Mouse (Mus musculus): ENCODE measurements around the gene Tmem206. TPM values are rescaled to one million over a fixed set of nuclear protein-coding genes. Genes with fewer than 3 reads are reported as not detected.
A peak's percentile ranks its signal among the peaks of the same experiment; 100 is the strongest.

Gene Tmem206
- 36.3 and 36.9 TPM in 2 replicates for polyA plus RNA-seq (2015; fragmentation: Nextera tagmentation; extraction: Ambion mirVana)

DNA sequence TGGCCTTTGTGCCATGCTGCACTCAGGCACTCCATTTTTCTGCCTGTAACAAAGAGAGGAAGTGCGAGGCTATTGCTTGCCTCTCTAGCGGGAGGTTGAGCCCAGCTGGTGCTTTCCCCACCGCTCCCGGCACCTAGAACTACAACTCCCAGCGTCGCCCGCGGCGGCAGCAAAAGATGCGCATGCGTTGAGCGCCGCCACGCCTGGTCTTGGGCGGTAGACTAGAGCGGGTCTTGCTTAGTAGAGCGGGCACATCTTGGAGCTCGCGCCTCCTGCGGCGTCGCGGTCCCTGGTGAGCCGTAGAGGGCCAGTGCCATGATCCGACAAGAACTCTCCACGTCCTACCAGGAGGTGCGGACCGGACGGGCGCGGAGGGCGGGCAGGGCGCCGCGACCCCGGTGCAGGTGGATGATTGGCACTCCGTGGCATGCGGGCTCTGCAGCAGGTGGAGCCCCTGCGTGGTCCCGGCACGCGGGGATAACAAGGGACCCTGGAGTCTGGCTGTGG is at the start of gene Tmem206:
TSS of gene Tmem206 (plus strand) at position 187 of the 507 bp plus-strand sequence.
- Histone ChIP-seq H3K27me3 (no peaks in the 10 kb centered on the region), H3K36me3 (peaks cover 10% of the 10 kb centered on the region; the same call in 1 of the 2 replicates), H3K9me3 (no peaks in the 10 kb centered on the region), H3K4me3 (peak within 1 kb of the TSS; percentile 77), H3K9ac (peak within 1 kb of the TSS; percentile 86), H3K4me2 (peak within 1 kb of the TSS; percentile 69), H3K4me1 (replicated peaks) (peaks cover 32% of the 10 kb centered on the region), H3K27ac (replicated peaks) (peak within 1 kb of the TSS; percentile 89)
- WGBS: under 1% methylated on average over 42 of the region's 42 CpGs
- ATAC-seq (ENCODE audit: low read depth): peak; percentile 96

DNA sequence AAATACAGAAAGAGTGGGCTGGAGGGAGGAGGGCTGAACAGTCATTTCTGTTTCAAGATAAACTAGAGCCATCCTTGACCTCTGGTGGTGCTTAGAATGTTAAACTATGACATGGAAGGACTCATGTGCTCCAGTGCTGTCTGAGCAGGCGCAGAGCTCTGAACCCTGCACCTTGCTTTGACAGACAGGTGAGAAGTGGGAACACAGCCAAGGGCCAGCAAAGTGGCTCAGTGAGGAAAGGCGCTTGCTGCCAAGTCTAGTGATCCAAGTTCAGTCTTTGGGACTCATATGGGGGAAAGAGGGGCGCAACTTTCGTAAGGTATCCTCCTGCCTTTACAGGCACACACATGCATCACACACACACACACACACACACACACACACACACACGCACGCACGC is 49.5 kb upstream of the Tmem206 start:
- H3K4me3 ChIP-seq: no peak overlapping the region
- no peaks in the 10 kb centered on the region for H3K36me3 ChIP-seq
- ATAC-seq (ENCODE audit: low read depth): no peak
- 83% methylated on average over 7 of the region's 7 CpGs for WGBS
- no peak overlapping the region for H3K27ac ChIP-seq (replicated peaks)
- no peaks in the 10 kb centered on the region for H3K4me1 ChIP-seq (replicated peaks)
- no peaks in the 10 kb centered on the region for H3K9me3 ChIP-seq
- H3K4me2 ChIP-seq: no peak overlapping the region
- no peaks in the 10 kb centered on the region for H3K27me3 ChIP-seq
- no peak overlapping the region for H3K9ac ChIP-seq

DNA sequence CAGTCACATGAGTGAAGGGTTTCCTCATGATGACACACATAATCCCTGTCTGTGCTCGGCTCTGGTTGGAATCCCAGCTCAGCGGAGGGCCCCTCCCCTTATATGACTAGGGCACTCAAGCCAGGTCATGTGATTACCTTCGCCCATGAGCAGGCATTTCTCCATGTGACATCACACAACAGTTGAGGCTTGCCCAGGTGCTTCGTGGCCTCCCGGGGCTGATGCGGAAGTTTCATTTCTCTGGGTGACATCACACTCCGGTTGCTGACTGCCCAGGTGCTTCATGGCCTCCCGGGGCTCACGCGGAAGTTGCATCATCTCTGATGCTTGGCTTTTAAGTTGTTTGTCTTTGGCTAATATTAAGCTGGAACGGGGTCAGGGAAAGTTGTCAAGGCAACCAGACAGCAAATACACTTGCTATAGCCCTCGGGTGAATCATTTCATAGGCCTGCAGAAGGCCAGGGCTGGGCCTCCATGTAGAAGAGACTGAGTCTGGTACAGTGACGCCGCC is 48.1 kb upstream of the Tmem206 start:
- no peaks in the 10 kb centered on the region for H3K27me3 ChIP-seq
- no peak overlapping the region for H3K27ac ChIP-seq (replicated peaks)
- H3K9me3 ChIP-seq: no peaks in the 10 kb centered on the region
- H3K4me1 ChIP-seq (replicated peaks): no peaks in the 10 kb centered on the region
- H3K4me2 ChIP-seq: no peak overlapping the region
- H3K36me3 ChIP-seq: no peaks in the 10 kb centered on the region
- no peak overlapping the region for H3K9ac ChIP-seq
- H3K4me3 ChIP-seq: no peak overlapping the region
- 80% methylated on average over 14 of the region's 14 CpGs for WGBS
- ATAC-seq (ENCODE audit: low read depth): no peak

DNA sequence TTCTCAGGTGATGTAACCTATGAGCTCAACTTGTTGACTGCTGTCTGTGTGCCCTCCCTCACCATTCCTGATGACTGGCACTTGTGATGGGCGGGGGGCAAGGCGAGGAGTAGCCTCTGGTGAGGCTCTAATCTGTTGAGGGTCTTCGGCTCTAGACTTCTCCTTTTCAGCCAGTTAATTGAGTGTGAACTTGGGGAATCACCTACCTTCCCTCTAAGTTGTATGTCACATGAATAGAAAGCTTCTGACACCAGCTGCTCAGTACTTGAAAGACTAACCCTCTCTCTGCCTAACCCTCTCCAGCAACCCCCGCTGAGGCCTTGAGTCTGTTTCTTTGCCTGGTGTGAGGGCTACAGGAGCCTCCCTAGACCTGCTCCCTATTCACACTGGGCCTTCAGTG is 47.4 kb upstream of the Tmem206 start:
- Histone ChIP-seq H3K9me3 (no peaks in the 10 kb centered on the region), H3K4me2 (no peak overlapping the region), H3K4me1 (replicated peaks) (no peaks in the 10 kb centered on the region), H3K4me3 (no peak overlapping the region), H3K36me3 (no peaks in the 10 kb centered on the region), H3K9ac (no peak overlapping the region), H3K27ac (replicated peaks) (no peak overlapping the region), H3K27me3 (no peaks in the 10 kb centered on the region)
- no peak for ATAC-seq (ENCODE audit: low read depth)
- WGBS: 87% methylated on average over 4 of the region's 4 CpGs

DNA sequence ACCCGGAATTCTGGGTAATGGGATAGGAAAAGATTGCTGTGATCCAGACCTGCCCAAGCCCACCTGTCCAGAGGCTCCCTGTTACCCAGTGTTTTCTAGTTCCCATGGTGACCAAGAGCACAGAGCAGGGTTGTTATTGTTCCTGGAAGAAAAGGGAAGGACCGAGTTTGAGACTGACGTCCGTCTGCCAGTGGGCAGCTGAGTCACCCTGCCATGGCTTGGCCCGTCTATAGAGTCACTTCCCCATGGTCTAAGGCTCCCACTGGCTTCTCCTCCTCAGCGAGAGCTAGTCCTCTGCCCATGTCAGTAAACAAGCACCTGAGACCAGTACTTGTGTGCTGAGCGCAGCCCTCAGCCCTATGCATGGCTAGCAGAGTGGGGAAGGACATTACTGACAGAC is 44.5 kb upstream of the Tmem206 start:
- ATAC-seq (ENCODE audit: low read depth): no peak
- no peaks in the 10 kb centered on the region for H3K4me1 ChIP-seq (replicated peaks)

DNA sequence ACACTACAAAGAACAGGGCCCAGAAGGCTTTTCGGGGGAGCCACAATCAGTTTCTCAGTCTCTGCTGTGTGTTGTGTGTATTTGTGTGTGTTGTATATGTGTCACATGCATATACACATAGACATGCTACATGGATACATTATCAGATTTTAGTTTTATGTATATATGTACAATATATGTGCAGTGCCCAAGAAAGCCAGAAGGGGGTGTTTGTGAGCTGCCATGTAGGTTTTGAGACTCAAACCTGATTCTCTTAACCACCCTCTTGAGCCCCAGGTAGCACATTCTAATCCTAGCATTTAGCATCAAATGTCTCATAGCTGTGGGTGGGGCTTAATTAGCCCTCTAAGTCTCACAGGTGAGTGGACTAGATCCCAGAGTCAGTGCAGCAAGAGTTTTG is 43.4 kb upstream of the Tmem206 start:
- Histone ChIP-seq H3K4me2 (no peak overlapping the region), H3K9me3 (no peaks in the 10 kb centered on the region), H3K9ac (no peak overlapping the region), H3K4me1 (replicated peaks) (no peaks in the 10 kb centered on the region), H3K4me3 (no peak overlapping the region), H3K27ac (replicated peaks) (no peak overlapping the region), H3K36me3 (no peaks in the 10 kb centered on the region), H3K27me3 (no peaks in the 10 kb centered on the region)
- no peak for ATAC-seq (ENCODE audit: low read depth)
- WGBS: 96% methylated on average over 1 of the region's 1 CpGs

More for the DNA sequence above, 44.5 kb upstream of the Tmem206 start:
- no peaks in the 10 kb centered on the region for H3K9me3 ChIP-seq
- H3K4me2 ChIP-seq: no peak overlapping the region
- H3K4me3 ChIP-seq: no peak overlapping the region
- no peak overlapping the region for H3K27ac ChIP-seq (replicated peaks)
- H3K36me3 ChIP-seq: no peaks in the 10 kb centered on the region
- no peak overlapping the region for H3K9ac ChIP-seq
- 72% methylated on average over 7 of the region's 7 CpGs for WGBS
- no peaks in the 10 kb centered on the region for H3K27me3 ChIP-seq

DNA sequence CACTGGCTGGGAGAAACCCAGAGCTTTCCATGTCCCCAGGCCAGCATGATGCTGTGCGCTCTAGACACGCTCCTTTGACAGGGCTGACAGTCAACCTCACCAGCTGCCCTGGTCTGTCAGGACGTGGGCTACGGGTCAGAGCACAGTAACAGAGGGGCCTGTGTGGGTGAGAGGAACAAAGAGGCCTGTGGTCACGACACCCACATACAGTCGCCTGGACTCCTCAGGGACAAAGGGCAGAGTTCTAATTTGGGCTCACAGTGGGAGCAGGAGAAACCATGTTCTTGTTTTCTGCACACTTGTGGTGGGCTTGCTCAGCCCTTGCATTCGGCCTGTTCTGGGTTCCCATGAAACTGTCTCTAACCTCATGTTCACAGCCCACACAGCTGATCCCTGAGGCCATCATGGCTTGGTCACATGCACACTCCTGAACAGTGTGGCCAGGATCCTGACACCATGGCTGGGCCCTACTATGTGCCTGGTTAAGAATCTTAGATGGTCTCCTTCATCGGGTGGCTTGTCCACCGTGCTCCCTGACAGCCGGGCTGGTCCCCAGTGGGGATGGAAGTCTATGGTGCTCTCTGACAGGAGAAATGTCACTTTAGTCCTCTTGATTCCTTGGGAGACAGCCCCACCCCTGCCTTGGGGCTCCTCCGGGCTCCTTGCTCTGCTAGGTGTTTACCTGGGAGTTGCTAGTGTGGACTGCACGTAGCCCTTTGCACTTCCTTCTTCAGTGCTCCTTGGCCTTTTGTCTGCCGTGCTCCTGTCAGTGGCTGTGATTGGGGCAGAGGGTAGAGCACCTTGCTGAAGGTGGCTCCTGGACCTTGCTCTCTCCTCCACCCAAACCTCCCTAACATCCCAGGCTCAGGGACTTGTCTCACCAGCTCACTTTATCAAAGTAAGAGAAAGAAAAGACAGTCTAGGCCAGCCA is 42.3 kb upstream of the Tmem206 start:
- Histone ChIP-seq H3K27me3 (no peaks in the 10 kb centered on the region), H3K4me2 (no peak overlapping the region), H3K36me3 (no peaks in the 10 kb centered on the region), H3K9me3 (no peaks in the 10 kb centered on the region), H3K4me1 (replicated peaks) (no peaks in the 10 kb centered on the region), H3K27ac (replicated peaks) (no peak overlapping the region), H3K9ac (no peak overlapping the region), H3K4me3 (no peak overlapping the region)
- 78% methylated on average over 13 of the region's 13 CpGs for WGBS
- no peak for ATAC-seq (ENCODE audit: low read depth)

DNA sequence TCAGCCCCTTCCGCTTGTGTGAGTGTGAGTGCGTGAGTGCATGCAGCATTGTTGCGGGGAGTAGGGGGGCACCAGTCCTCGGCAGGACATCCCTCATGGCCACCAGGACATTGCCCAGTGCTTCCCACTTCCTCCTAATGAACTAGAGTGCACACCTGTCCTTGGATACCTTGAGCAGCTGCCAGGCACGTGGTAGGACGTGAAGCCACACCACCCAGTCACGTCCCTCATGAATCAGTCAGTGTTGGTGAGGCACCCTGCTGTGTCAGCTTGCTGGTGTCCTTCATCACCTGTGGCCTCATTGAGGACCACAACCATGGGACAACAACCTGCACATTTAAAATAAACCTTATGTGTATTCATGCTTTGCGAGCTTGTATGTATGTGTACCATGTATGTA is 41.2 kb upstream of the Tmem206 start:
- Histone ChIP-seq H3K36me3 (no peaks in the 10 kb centered on the region), H3K9ac (no peak overlapping the region), H3K4me3 (no peak overlapping the region), H3K9me3 (no peaks in the 10 kb centered on the region), H3K4me2 (no peak overlapping the region), H3K4me1 (replicated peaks) (no peaks in the 10 kb centered on the region), H3K27ac (replicated peaks) (no peak overlapping the region), H3K27me3 (no peaks in the 10 kb centered on the region)
- ATAC-seq (ENCODE audit: low read depth): no peak
- WGBS: 88% methylated on average over 8 of the region's 8 CpGs

DNA sequence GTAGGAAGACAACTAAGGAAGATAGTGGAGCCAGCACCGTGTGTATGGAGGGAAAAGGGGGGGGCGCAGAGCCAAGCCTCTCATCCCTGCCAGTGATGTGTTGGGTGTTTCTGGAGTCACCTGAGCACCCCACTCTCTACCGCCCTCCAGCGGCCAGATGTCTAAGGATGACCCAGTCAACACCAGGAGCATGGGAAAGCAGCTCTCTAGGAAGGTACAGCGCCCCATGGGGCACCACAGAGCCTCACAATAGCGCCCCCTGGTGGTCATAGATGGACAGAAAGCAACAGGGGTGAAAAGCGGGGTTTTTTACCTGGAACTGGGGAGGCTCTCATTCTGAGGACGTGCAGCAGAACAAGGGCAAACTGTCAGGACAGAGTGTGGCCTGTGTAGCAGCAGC is 37.0 kb upstream of the Tmem206 start:
- Histone ChIP-seq H3K36me3 (no peaks in the 10 kb centered on the region), H3K9ac (no peak overlapping the region), H3K27me3 (no peaks in the 10 kb centered on the region), H3K4me3 (no peak overlapping the region), H3K4me2 (no peak overlapping the region), H3K4me1 (replicated peaks) (no peaks in the 10 kb centered on the region), H3K27ac (replicated peaks) (no peak overlapping the region), H3K9me3 (no peaks in the 10 kb centered on the region)
- ATAC-seq (ENCODE audit: low read depth): no peak
- WGBS: 37% methylated on average over 8 of the region's 8 CpGs

DNA sequence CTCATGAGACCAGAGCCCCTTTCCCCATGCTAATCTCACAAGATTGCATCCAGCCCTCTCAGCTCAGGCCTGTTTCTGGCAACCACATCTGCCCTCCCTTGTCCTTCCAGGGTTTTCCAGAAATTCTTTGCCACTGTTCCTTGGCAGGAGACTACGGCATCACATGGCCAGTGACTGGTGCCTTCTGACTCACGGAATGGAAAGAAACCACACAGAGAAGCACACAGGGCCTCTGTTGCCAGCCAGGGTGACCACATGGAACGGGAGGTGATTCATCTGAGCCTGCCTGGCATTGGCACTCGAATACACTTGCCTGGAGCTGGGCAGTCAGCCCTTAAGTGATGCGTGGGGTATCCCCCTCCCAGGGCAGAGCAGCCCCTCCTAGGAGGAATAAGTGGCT is 33.4 kb upstream of the Tmem206 start:
- H3K9ac ChIP-seq: no peak overlapping the region
- H3K27me3 ChIP-seq: no peaks in the 10 kb centered on the region
- no peaks in the 10 kb centered on the region for H3K36me3 ChIP-seq
- H3K27ac ChIP-seq (replicated peaks): no peak overlapping the region
- H3K9me3 ChIP-seq: no peaks in the 10 kb centered on the region
- H3K4me1 ChIP-seq (replicated peaks): no peaks in the 10 kb centered on the region
- no peak for ATAC-seq (ENCODE audit: low read depth)
- no peak overlapping the region for H3K4me3 ChIP-seq
- no peak overlapping the region for H3K4me2 ChIP-seq
- WGBS: 67% methylated on average over 5 of the region's 5 CpGs

DNA sequence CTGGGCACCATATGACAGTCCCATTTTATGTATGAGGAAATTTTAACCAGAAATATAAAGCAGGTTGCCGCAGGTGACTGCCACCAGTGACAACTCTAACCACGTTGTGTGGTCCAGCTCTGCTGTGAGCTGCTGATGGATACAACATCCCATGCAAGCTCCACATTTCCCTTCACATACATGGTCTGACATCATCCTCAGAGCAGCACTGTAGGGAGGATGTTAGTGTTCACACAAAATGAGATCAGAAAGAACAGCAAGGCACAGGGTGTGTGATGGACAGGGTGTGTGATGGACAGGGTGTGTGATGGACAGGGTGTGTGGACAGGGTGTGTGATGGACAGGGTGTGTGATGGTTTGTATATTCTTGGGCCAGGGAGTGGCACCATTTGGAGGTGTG is 32.7 kb upstream of the Tmem206 start:
- H3K4me3 ChIP-seq: no peak overlapping the region
- no peak overlapping the region for H3K27ac ChIP-seq (replicated peaks)
- H3K36me3 ChIP-seq: no peaks in the 10 kb centered on the region
- no peaks in the 10 kb centered on the region for H3K9me3 ChIP-seq
- no peaks in the 10 kb centered on the region for H3K27me3 ChIP-seq
- H3K4me2 ChIP-seq: no peak overlapping the region
- H3K9ac ChIP-seq: no peak overlapping the region
- H3K4me1 ChIP-seq (replicated peaks): no peaks in the 10 kb centered on the region
- no peak for ATAC-seq (ENCODE audit: low read depth)
- 93% methylated on average over 2 of the region's 2 CpGs for WGBS

DNA sequence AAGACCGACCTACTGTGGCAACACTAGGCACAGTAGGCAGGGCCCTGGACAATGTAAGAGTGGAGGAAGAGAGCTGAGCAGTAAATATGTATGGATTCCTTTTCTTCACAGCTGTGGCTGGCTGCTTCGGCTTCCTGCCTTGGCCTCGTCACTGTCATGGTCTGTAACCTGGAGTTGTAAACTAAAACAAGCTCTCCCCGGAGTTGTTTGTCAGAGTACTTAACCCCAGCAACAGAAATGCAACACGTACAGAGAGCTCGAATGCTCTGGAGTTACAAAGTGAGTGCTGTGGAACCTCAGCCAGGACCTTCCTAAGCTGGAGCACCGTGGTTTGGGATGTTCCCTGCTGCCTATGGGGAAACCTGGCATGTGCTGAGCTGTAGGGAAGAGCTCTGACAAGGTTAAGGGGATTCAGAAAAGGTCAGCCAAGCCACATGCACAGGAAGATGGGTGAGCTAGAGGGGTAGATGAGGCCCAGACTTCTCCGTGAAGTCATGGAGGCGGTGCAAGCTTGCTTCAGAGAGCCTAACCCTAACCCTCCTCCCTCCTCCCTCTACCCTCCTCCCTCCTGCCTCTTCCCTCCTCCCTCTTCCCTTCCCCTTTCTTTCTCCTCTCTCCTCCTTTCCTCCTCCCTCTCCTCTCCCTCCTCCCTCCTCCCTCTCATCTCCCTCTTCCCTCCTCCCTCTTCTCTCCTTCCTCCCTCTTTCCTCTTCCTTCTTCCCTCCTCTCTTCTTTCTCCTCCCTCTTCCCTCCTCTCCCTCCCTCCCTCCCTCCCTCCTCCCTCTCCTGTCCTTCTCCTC is 31.5 kb upstream of the Tmem206 start:
- no peak overlapping the region for H3K4me2 ChIP-seq
- H3K9me3 ChIP-seq: no peaks in the 10 kb centered on the region
- H3K36me3 ChIP-seq: no peaks in the 10 kb centered on the region
- 72% methylated on average over 9 of the region's 9 CpGs for WGBS
- H3K27me3 ChIP-seq: no peaks in the 10 kb centered on the region
- no peak overlapping the region for H3K9ac ChIP-seq
- H3K27ac ChIP-seq (replicated peaks): no peak overlapping the region
- no peak for ATAC-seq (ENCODE audit: low read depth)
- H3K4me3 ChIP-seq: no peak overlapping the region
- H3K4me1 ChIP-seq (replicated peaks): no peaks in the 10 kb centered on the region
